Mouse (Mus musculus) liver, postnatal 0 days (tissue): ENCODE measurements around the gene Olfr1438-ps1.

ENCODE experiments used
- CTCF ChIP-seq: sonication (generic); IDR thresholded peaks from 2 replicates; pipeline ENCODE4 v1.5.1; 2016; ENCODE audit warnings: antibody characterized with exemption, low read depth
- EP300 ChIP-seq: IDR thresholded peaks from 2 replicates; pipeline ENCODE4 v1.6.1; 2016; ENCODE audit warnings: antibody characterized with exemption, low read depth, mild to moderate bottlenecking

DNA sequence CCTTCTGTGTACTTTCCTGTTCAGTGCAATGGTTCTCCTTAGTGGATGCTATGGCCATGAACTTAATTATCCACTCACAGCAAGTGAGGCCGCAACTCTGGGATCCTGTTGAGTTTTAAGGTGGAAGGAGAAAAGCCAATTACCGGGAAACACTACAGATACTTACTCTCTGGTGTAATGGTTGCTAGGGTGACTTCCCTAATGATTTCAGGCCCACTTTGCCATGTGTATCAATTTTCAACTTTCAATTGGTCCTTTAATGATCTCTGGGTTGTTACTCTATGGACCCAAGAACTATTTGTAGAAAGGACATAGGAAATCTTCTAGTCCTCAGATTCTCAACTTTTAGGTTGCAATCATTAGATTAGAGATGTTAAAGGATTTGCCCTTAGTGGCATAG lies 10.7 kb downstream of the Olfr1438-ps1 start, which contains the start of gene Olfr1437:
- no peak for TF ChIP-seq CTCF
- TF ChIP-seq EP300 = no peak
